8 mouse cellular contexts compared by ENCODE assay signal in genomic region chr11:100770646-100771408, GRCm38 (mm10). TPM values are rescaled to one million over a fixed set of nuclear protein-coding genes. Genes with fewer than 3 reads are reported as not detected.
DNase-seq lines count a peak whose midpoint lies in the region; ATAC-seq lines count a peak whose summit lies in the region.

Gene Ghdc (minus strand): TSS chr11:100770957.

- peak; percentile 65; the same call in 1 of the 2 replicates for ATAC-seq in embryonic facial prominence, embryonic 14.5 days (ENCODE audit: low read depth)
- peak; percentile 57 for ATAC-seq in liver, embryonic 12.5 days
- 0 out of 2 replicates have a peak, but pooled peaks have one; percentile 48 for ATAC-seq in stomach, embryonic 14.5 days (ENCODE audit: insufficient number of reproducible peaks, insufficient read depth, low FRiP score, low read depth)

- 0 out of 2 replicates have a peak, but pooled peaks cover 5% of the 10 kb centered on the region for H3K4me1 ChIP-seq in embryonic facial prominence, embryonic 14.5 days (ENCODE audit: control insufficient read depth, insufficient read depth, low read length)
- peaks cover 12% of the 10 kb centered on the region for H3K4me1 ChIP-seq in liver, embryonic 12.5 days
- peaks cover 4% of the 10 kb centered on the region; the same call in 1 of the 2 replicates for H3K4me1 ChIP-seq in stomach, embryonic 14.5 days (ENCODE audit: control insufficient read depth, insufficient read depth, low read length)

- no peaks in the 10 kb centered on the region for H3K27me3 ChIP-seq in embryonic facial prominence, embryonic 14.5 days (replicated peaks; ENCODE audit: control insufficient read depth, insufficient read depth, low read length)
- H3K27me3 ChIP-seq in liver, embryonic 12.5 days (replicated peaks): no peaks in the 10 kb centered on the region
- no peaks in the 10 kb centered on the region for H3K27me3 ChIP-seq in stomach, embryonic 14.5 days (ENCODE audit: control insufficient read depth, insufficient read depth, low read length)

- peak within 1 kb of the TSS; percentile 61 for H3K27ac ChIP-seq in embryonic facial prominence, embryonic 14.5 days (replicated peaks; ENCODE audit: low read depth, low read length)
- 0 out of 2 replicates have a peak within 1 kb of the TSS, but pooled peaks have one; percentile 36 for H3K27ac ChIP-seq in liver, embryonic 12.5 days
- H3K27ac ChIP-seq in stomach, embryonic 14.5 days (ENCODE audit: low read length): no peak within 1 kb of the TSS

- peak within 1 kb of the TSS; percentile 58 for H3K4me2 ChIP-seq in embryonic facial prominence, embryonic 14.5 days (ENCODE audit: low read depth, low read length)
- peak within 1 kb of the TSS; percentile 71 for H3K4me2 ChIP-seq in liver, embryonic 12.5 days
- H3K4me2 ChIP-seq in stomach, embryonic 14.5 days (replicated peaks; ENCODE audit: low read depth, low read length): peak within 1 kb of the TSS; percentile 59

- 17% methylated on average over 17 of the region's 17 CpGs for WGBS in embryonic facial prominence, embryonic 14.5 days
- 7% methylated on average over 17 of the region's 17 CpGs for WGBS in liver, embryonic 12.5 days (ENCODE audit: insufficient replicate concordance)
- 17% methylated on average over 17 of the region's 17 CpGs for WGBS in stomach, embryonic 14.5 days

- H3K36me3 ChIP-seq in embryonic facial prominence, embryonic 14.5 days (ENCODE audit: control insufficient read depth, insufficient read depth, low read length): no peaks in the 10 kb centered on the region
- H3K36me3 ChIP-seq in liver, embryonic 12.5 days: no peaks in the 10 kb centered on the region
- H3K36me3 ChIP-seq in stomach, embryonic 14.5 days (ENCODE audit: control insufficient read depth, insufficient read depth, low read length): no peaks in the 10 kb centered on the region

- H3K4me3 ChIP-seq in embryonic facial prominence, embryonic 14.5 days (ENCODE audit: low read depth, low read length): peak within 1 kb of the TSS; percentile 64
- peak within 1 kb of the TSS; percentile 61 for H3K4me3 ChIP-seq in liver, embryonic 12.5 days
- peak within 1 kb of the TSS; percentile 48 for H3K4me3 ChIP-seq in stomach, embryonic 14.5 days (ENCODE audit: low read depth, low read length)

- H3K9me3 ChIP-seq in embryonic facial prominence, embryonic 14.5 days (ENCODE audit: control insufficient read depth, low read length): no peaks in the 10 kb centered on the region
- H3K9me3 ChIP-seq in liver, embryonic 12.5 days (replicated peaks): no peaks in the 10 kb centered on the region
- no peaks in the 10 kb centered on the region for H3K9me3 ChIP-seq in stomach, embryonic 14.5 days (ENCODE audit: control insufficient read depth, low read depth, low read length)

- peak; percentile 87 for DNase-seq in 416B (ENCODE audit: low read depth)
- DNase-seq in adrenal gland, postnatal 25 days: peak; percentile 88
- peak; percentile 88 for DNase-seq in embryonic facial prominence, embryonic 14.5 days (ENCODE audit: low spot score)
- DNase-seq in heart, adult 8-10 months (ENCODE audit: low spot score): peak; percentile 93
- DNase-seq in kidney, adult 9 months: peak; percentile 95
- DNase-seq in natural killer cell, adult 2 months (ENCODE audit: low spot score in 2 of 2): peak; percentile 61 to 72

- peak within 1 kb of the TSS; percentile 65 for H3K9ac ChIP-seq in embryonic facial prominence, embryonic 14.5 days (ENCODE audit: low read depth, low read length)
- H3K9ac ChIP-seq in liver, embryonic 12.5 days: peak within 1 kb of the TSS; percentile 62
- H3K9ac ChIP-seq in stomach, embryonic 14.5 days (replicated peaks; ENCODE audit: low read depth, low read length): peak within 1 kb of the TSS; percentile 22; the same call in 1 of the 2 replicates

RNA-seq across cellular contexts. Expression of gene Ghdc, which starts in this region (rescaled TPM):
- total RNA-seq in adrenal gland, postnatal 25 days (2021): 21.0 and 32.1 TPM in 2 replicates
- polyA plus RNA-seq in embryonic facial prominence, embryonic 14.5 days (2014; fragmentation: Nextera tagmentation; extraction: Ambion mirVana): 3.6 and 4.4 TPM in 2 replicates
- 10 to 100 TPM in 2 of 4 experiments, 1 to 10 TPM in 2; 9.1 to 14.1 (median 10.0) TPM for total RNA-seq in heart, adult 8-10 months (2022)
- polyA plus RNA-seq in liver, embryonic 12.5 days (2016; fragmentation: Nextera tagmentation; extraction: Ambion mirVana): 2.1 and 2.4 TPM in 2 replicates
- 3.3 and 3.8 TPM in 2 replicates for polyA plus RNA-seq in stomach, embryonic 14.5 days (2014; fragmentation: Nextera tagmentation; extraction: Ambion mirVana)
